Comparison of ENCODE assay signal across 14 mouse cellular contexts in genomic region chr2:45101586-45101985, GRCm38 (mm10). TPM values are rescaled to one million over a fixed set of nuclear protein-coding genes. Genes with fewer than 3 reads are reported as not detected.
DNase-seq lines count a peak whose midpoint lies in the region; ATAC-seq and TF ChIP-seq lines count a peak whose summit lies in the region.
"Had no signal": no experiment of that assay in that cellular context is flagged by ENCODE, and none has a peak within 500 bp of the region (broad histone marks: within the 10 kb centered on the region; RNA-seq: fewer than 3 reads in every experiment).

No protein-coding gene starts in this region.

- no peak overlapping the region for H3K9ac ChIP-seq in intestine, embryonic 14.5 days (ENCODE audit: low read length)
- no peak overlapping the region for H3K9ac ChIP-seq in intestine, postnatal 0 days (ENCODE audit: low read depth, low read length)
- H3K9ac ChIP-seq in midbrain, embryonic 11.5 days (ENCODE audit: low read length): no peak overlapping the region; the same call in 1 of the 2 replicates
- no peak overlapping the region for H3K9ac ChIP-seq in midbrain, postnatal 0 days (replicated peaks; ENCODE audit: low read length, poor library complexity, severe bottlenecking)
- peak overlapping the region; percentile 33; the same call in 1 of the 2 replicates for H3K9ac ChIP-seq in forebrain, embryonic 16.5 days (replicated peaks; ENCODE audit: low read depth, low read length)
- H3K9ac ChIP-seq in neural tube, embryonic 15.5 days (replicated peaks): 0 out of 2 replicates have a peak overlapping the region, but pooled peaks have one; percentile 7

- no peak overlapping the region for H3K27ac ChIP-seq in intestine, embryonic 14.5 days (ENCODE audit: low read depth)
- H3K27ac ChIP-seq in intestine, postnatal 0 days (ENCODE audit: low read depth, low read length): no peak overlapping the region
- H3K27ac ChIP-seq in midbrain, embryonic 11.5 days (ENCODE audit: low read depth, low read length): no peak overlapping the region
- no peak overlapping the region for H3K27ac ChIP-seq in midbrain, postnatal 0 days (ENCODE audit: low read depth, low read length)
- peak overlapping the region; percentile 61 for H3K27ac ChIP-seq in forebrain, embryonic 16.5 days (ENCODE audit: low read length)
- H3K27ac ChIP-seq in neural tube, embryonic 15.5 days (replicated peaks): 0 out of 2 replicates have a peak overlapping the region, but pooled peaks have one; percentile 25

- no peak for TF ChIP-seq CTCF in intestine, postnatal 0 days (IDR thresholded peaks at IDR 0.05; ENCODE audit: low read depth)
- TF ChIP-seq CTCF in midbrain, postnatal 0 days (IDR thresholded peaks at IDR 0.05): no peak

- H3K4me1 ChIP-seq in intestine, embryonic 14.5 days (replicated peaks; ENCODE audit: control insufficient read depth, insufficient read depth, low read length): peaks cover 14% of the 10 kb centered on the region
- no peaks in the 10 kb centered on the region for H3K4me1 ChIP-seq in intestine, postnatal 0 days (replicated peaks; ENCODE audit: control insufficient read depth, insufficient read depth, low read length)
- peaks cover 91% of the 10 kb centered on the region for H3K4me1 ChIP-seq in midbrain, embryonic 11.5 days (ENCODE audit: control insufficient read depth, insufficient read depth, low read length)
- H3K4me1 ChIP-seq in midbrain, postnatal 0 days (ENCODE audit: insufficient read depth, low read length): 0 out of 2 replicates have a peak, but pooled peaks cover 2% of the 10 kb centered on the region
- peaks cover 81% of the 10 kb centered on the region for H3K4me1 ChIP-seq in forebrain, embryonic 16.5 days (replicated peaks; ENCODE audit: control insufficient read depth, insufficient read depth, low read length)
- H3K4me1 ChIP-seq in neural tube, embryonic 15.5 days: peaks cover 73% of the 10 kb centered on the region

- 63% methylated on average over 2 of the region's 2 CpGs for WGBS in intestine, embryonic 14.5 days
- 52% methylated on average over 2 of the region's 2 CpGs for WGBS in intestine, postnatal 0 days
- 47% methylated on average over 2 of the region's 2 CpGs for WGBS in midbrain, embryonic 11.5 days
- 54% methylated on average over 2 of the region's 2 CpGs for WGBS in midbrain, postnatal 0 days
- 44% methylated on average over 2 of the region's 2 CpGs for WGBS in forebrain, embryonic 16.5 days
- WGBS in neural tube, embryonic 15.5 days: 58% methylated on average over 2 of the region's 2 CpGs

- peak; percentile 29 for DNase-seq in intestine, embryonic 14.5 days (ENCODE audit: low spot score)
- peak; percentile 83 for DNase-seq in midbrain, embryonic 11.5 days (ENCODE audit: low spot score, missing footprints)
- DNase-seq in midbrain, postnatal 0 days (ENCODE audit: low spot score): no peak
- no peak for DNase-seq in urinary bladder, adult 2 months (ENCODE audit: low spot score)
- no peak for DNase-seq in layer of hippocampus, adult 11-12 months (ENCODE audit: low spot score)
- DNase-seq: adrenal gland, postnatal 14 days; cerebellum, adult 11-12 months; gastrocnemius, postnatal 25 days; heart, postnatal 36 days; layer of hippocampus, postnatal 36 days; thymus, adult 2 months had no signal

- no peak for ATAC-seq in intestine, embryonic 14.5 days (replicated peaks; ENCODE audit: low FRiP score, low TSS enrichment, low read depth)
- ATAC-seq in intestine, postnatal 0 days: no peak
- peak; percentile 31; the same call in 1 of the 2 replicates for ATAC-seq in midbrain, embryonic 11.5 days (ENCODE audit: low FRiP score)
- ATAC-seq in midbrain, postnatal 0 days (ENCODE audit: low FRiP score): no peak
- 0 out of 2 replicates have a peak, but pooled peaks have one; percentile 2 for ATAC-seq in forebrain, embryonic 16.5 days
- no peak for ATAC-seq in neural tube, embryonic 15.5 days (ENCODE audit: low FRiP score)

- H3K36me3 ChIP-seq in intestine, embryonic 14.5 days (ENCODE audit: control insufficient read depth, insufficient read depth, low read length): peaks cover 11% of the 10 kb centered on the region; the same call in 1 of the 2 replicates
- H3K36me3 ChIP-seq in intestine, postnatal 0 days (ENCODE audit: control insufficient read depth, insufficient read depth): no peaks in the 10 kb centered on the region
- H3K36me3 ChIP-seq in midbrain, embryonic 11.5 days (ENCODE audit: control insufficient read depth, insufficient read depth, low read length): no peaks in the 10 kb centered on the region
- H3K36me3 ChIP-seq in midbrain, postnatal 0 days (ENCODE audit: insufficient read depth, low read length): no peaks in the 10 kb centered on the region
- no peaks in the 10 kb centered on the region for H3K36me3 ChIP-seq in forebrain, embryonic 16.5 days (ENCODE audit: control insufficient read depth, insufficient read depth)
- no peaks in the 10 kb centered on the region for H3K36me3 ChIP-seq in neural tube, embryonic 15.5 days

- H3K4me2 ChIP-seq in intestine, embryonic 14.5 days (ENCODE audit: low read length): no peak overlapping the region
- no peak overlapping the region for H3K4me2 ChIP-seq in intestine, postnatal 0 days (replicated peaks; ENCODE audit: low read depth)
- H3K4me2 ChIP-seq in midbrain, embryonic 11.5 days: no peak overlapping the region
- H3K4me2 ChIP-seq in midbrain, postnatal 0 days (ENCODE audit: low read depth, low read length, poor library complexity, severe bottlenecking): no peak overlapping the region
- peak overlapping the region; percentile 35 for H3K4me2 ChIP-seq in forebrain, embryonic 16.5 days (ENCODE audit: low read length)
- peak overlapping the region; percentile 20 for H3K4me2 ChIP-seq in neural tube, embryonic 15.5 days

- H3K27me3 ChIP-seq in intestine, embryonic 14.5 days (replicated peaks; ENCODE audit: control insufficient read depth, insufficient read depth, low read length): peaks cover 11% of the 10 kb centered on the region; the same call in 1 of the 2 replicates
- H3K27me3 ChIP-seq in intestine, postnatal 0 days (replicated peaks; ENCODE audit: control insufficient read depth, insufficient read depth, low read length): peaks cover 25% of the 10 kb centered on the region; the same call in 1 of the 2 replicates
- H3K27me3 ChIP-seq in midbrain, embryonic 11.5 days (ENCODE audit: control insufficient read depth, insufficient read depth, low read length): no peaks in the 10 kb centered on the region
- H3K27me3 ChIP-seq in midbrain, postnatal 0 days (ENCODE audit: insufficient read depth, low read length): no peaks in the 10 kb centered on the region
- H3K27me3 ChIP-seq in forebrain, embryonic 16.5 days (replicated peaks; ENCODE audit: control insufficient read depth, insufficient read depth, low read length): no peaks in the 10 kb centered on the region
- H3K27me3 ChIP-seq in neural tube, embryonic 15.5 days (replicated peaks): no peaks in the 10 kb centered on the region

- H3K4me3 ChIP-seq in intestine, embryonic 14.5 days (ENCODE audit: low read depth, low read length): no peak overlapping the region
- no peak overlapping the region for H3K4me3 ChIP-seq in intestine, postnatal 0 days (ENCODE audit: low read depth, low read length)
- H3K4me3 ChIP-seq in midbrain, embryonic 11.5 days (ENCODE audit: low read depth, low read length): no peak overlapping the region
- H3K4me3 ChIP-seq in midbrain, postnatal 0 days (ENCODE audit: low read depth, low read length): no peak overlapping the region
- no peak overlapping the region for H3K4me3 ChIP-seq in forebrain, embryonic 16.5 days (replicated peaks; ENCODE audit: low read length)
- no peak overlapping the region for H3K4me3 ChIP-seq in neural tube, embryonic 15.5 days (replicated peaks)

- H3K9me3 ChIP-seq in intestine, embryonic 14.5 days (ENCODE audit: control insufficient read depth, low read length): no peaks in the 10 kb centered on the region
- no peaks in the 10 kb centered on the region for H3K9me3 ChIP-seq in intestine, postnatal 0 days (ENCODE audit: control insufficient read depth)
- H3K9me3 ChIP-seq in midbrain, embryonic 11.5 days (ENCODE audit: control insufficient read depth, low read length): no peaks in the 10 kb centered on the region
- no peaks in the 10 kb centered on the region for H3K9me3 ChIP-seq in midbrain, postnatal 0 days (ENCODE audit: low read length)
- no peaks in the 10 kb centered on the region for H3K9me3 ChIP-seq in forebrain, embryonic 16.5 days (ENCODE audit: control insufficient read depth, low read length)
- no peaks in the 10 kb centered on the region for H3K9me3 ChIP-seq in neural tube, embryonic 15.5 days (replicated peaks)

RNA-seq across cellular contexts. Expression of gene Zeb2, which starts 15.6 kb away (rescaled TPM):
- polyA plus RNA-seq in intestine, embryonic 14.5 days (2014; fragmentation: Nextera tagmentation; extraction: Ambion mirVana): 44.5 and 49.2 TPM in 2 replicates
- polyA plus RNA-seq in intestine, postnatal 0 days (2015; fragmentation: Nextera tagmentation; extraction: Ambion mirVana): 13.1 and 14.2 TPM in 2 replicates
- 61.2 and 69.9 TPM in 2 replicates for polyA plus RNA-seq in midbrain, embryonic 11.5 days (2014; fragmentation: Nextera tagmentation; extraction: Ambion mirVana)
- total RNA-seq in midbrain, postnatal 0 days (2014; rRNA removed): 39.6 and 48.1 TPM in 2 replicates
- polyA plus RNA-seq in midbrain, postnatal 0 days (2015; fragmentation: Nextera tagmentation; extraction: Ambion mirVana): 13.4 and 15.3 TPM in 2 replicates
- polyA plus RNA-seq in forebrain, embryonic 16.5 days (2015; fragmentation: Nextera tagmentation; extraction: Ambion mirVana): 120 and 151 TPM in 2 replicates
- 40.5 and 41.1 TPM in 2 replicates for polyA plus RNA-seq in neural tube, embryonic 15.5 days (2015; fragmentation: Nextera tagmentation; extraction: Ambion mirVana)
- polyA plus RNA-seq in urinary bladder, adult 2 months (2012; rRNA removed): 20.5 and 47.1 TPM in 2 replicates

Comparison
In these comparisons a context has a peak if more than half of its experiments do, and no peak if none do; other contexts are left out.
1. ATAC-seq: peak in midbrain, embryonic 11.5 days (single experiment) and forebrain, embryonic 16.5 days (single experiment); none in intestine, embryonic 14.5 days (single experiment), intestine, postnatal 0 days (single experiment), midbrain, postnatal 0 days (single experiment) and neural tube, embryonic 15.5 days (single experiment).
2. DNase-seq: peak in intestine, embryonic 14.5 days (single experiment) and midbrain, embryonic 11.5 days (single experiment); none in midbrain, postnatal 0 days (single experiment), urinary bladder, adult 2 months (single experiment) and layer of hippocampus, adult 11-12 months (single experiment).
3. H3K27ac ChIP-seq: peak in forebrain, embryonic 16.5 days (single experiment) and neural tube, embryonic 15.5 days (single experiment); none in intestine, embryonic 14.5 days (single experiment), intestine, postnatal 0 days (single experiment), midbrain, embryonic 11.5 days (single experiment) and midbrain, postnatal 0 days (single experiment).
4. H3K4me2 ChIP-seq: peak in forebrain, embryonic 16.5 days (single experiment) and neural tube, embryonic 15.5 days (single experiment); none in intestine, embryonic 14.5 days (single experiment), intestine, postnatal 0 days (single experiment), midbrain, embryonic 11.5 days (single experiment) and midbrain, postnatal 0 days (single experiment).
5. H3K9ac ChIP-seq: peak in forebrain, embryonic 16.5 days (single experiment) and neural tube, embryonic 15.5 days (single experiment); none in intestine, embryonic 14.5 days (single experiment), intestine, postnatal 0 days (single experiment), midbrain, embryonic 11.5 days (single experiment) and midbrain, postnatal 0 days (single experiment).